Mouse (Mus musculus) kidney, adult 2 months (tissue): Measurements from ENCODE around the gene Dram1.

Experiments
- CTCF ChIP-seq: fragments of 200-500 bp; conservative IDR thresholded peaks from 2 replicates; pipeline ENCODE4 v1.5.1; 2011; ENCODE audit warnings: low read depth, mild to moderate bottlenecking, control low read depth, low read length, moderate library complexity, mixed read lengths; ENCODE audit not compliant: insufficient read depth, insufficient read length
- POLR2A ChIP-seq: fragments of 200-500 bp; IDR thresholded peaks from one replicate; pipeline ENCODE4 v1.6.1; 2011; ENCODE audit warnings: low read depth, low read length, control low read depth

- TF ChIP-seq POLR2A (no peak), CTCF (no peak)
These were observed 49.1 kb upstream of the Dram1 start for GRCm38 (mm10) chr10:88427998-88428397.
